12 mouse cellular contexts compared by ENCODE assay signal in genomic region chr8:84714161-84714560, GRCm38 (mm10). TPM values are rescaled to one million over a fixed set of nuclear protein-coding genes. Genes with fewer than 3 reads are reported as not detected.
DNase-seq lines count a peak whose midpoint lies in the region; ATAC-seq and TF ChIP-seq lines count a peak whose summit lies in the region.
"Had no signal": no experiment of that assay in that cellular context is flagged by ENCODE, and none has a peak within 500 bp of the region (broad histone marks: within the 10 kb centered on the region; RNA-seq: fewer than 3 reads in every experiment).

No protein-coding gene starts in this region.

- H3K4me3 ChIP-seq in kidney, embryonic 15.5 days (replicated peaks): no peak overlapping the region
- no peak overlapping the region for H3K4me3 ChIP-seq in embryonic fibroblast, embryonic 13.5 days (ENCODE audit: insufficient read depth, low read length)
- no peak overlapping the region for H3K4me3 ChIP-seq in hindbrain, embryonic 12.5 days
- H3K4me3 ChIP-seq in midbrain, embryonic 16.5 days (ENCODE audit: low read depth, low read length): no peak overlapping the region

- no peak for DNase-seq in kidney, postnatal 10 days
- no peak for DNase-seq in frontal cortex, adult 2 months (ENCODE audit: extremely low spot score in 1 of 2, low spot score in 1 of 2)
- no peak for DNase-seq in kidney, adult 8-10 months
- DNase-seq in gastrocnemius, adult 8-10 months (ENCODE audit: low spot score in 2 of 2): no peak
- DNase-seq: adrenal gland, adult 2 months; heart, postnatal 10 days; thymus, postnatal 36 days had no signal

- H3K36me3 ChIP-seq in kidney, embryonic 15.5 days: peaks cover 11% of the 10 kb centered on the region; the same call in 1 of the 2 replicates
- no peaks in the 10 kb centered on the region for H3K36me3 ChIP-seq in hindbrain, embryonic 12.5 days
- H3K36me3 ChIP-seq in midbrain, embryonic 16.5 days (ENCODE audit: control insufficient read depth, insufficient read depth, low read length): no peaks in the 10 kb centered on the region

- no peak for ATAC-seq in kidney, embryonic 15.5 days (replicated peaks; ENCODE audit: low FRiP score)
- no peak for ATAC-seq in hindbrain, embryonic 12.5 days (ENCODE audit: low FRiP score)
- no peak for ATAC-seq in midbrain, embryonic 16.5 days

- no peak overlapping the region for H3K4me2 ChIP-seq in kidney, embryonic 15.5 days
- H3K4me2 ChIP-seq in hindbrain, embryonic 12.5 days (replicated peaks): no peak overlapping the region
- no peak overlapping the region for H3K4me2 ChIP-seq in midbrain, embryonic 16.5 days (ENCODE audit: low read length)

- no peak for TF ChIP-seq POLR2A in embryonic fibroblast, embryonic 13.5 days (IDR thresholded peaks at IDR 0.05; ENCODE audit: low read depth, low read length)

- peaks cover 71% of the 10 kb centered on the region for H3K27me3 ChIP-seq in kidney, embryonic 15.5 days
- H3K27me3 ChIP-seq in hindbrain, embryonic 12.5 days: peaks cover 78% of the 10 kb centered on the region
- H3K27me3 ChIP-seq in midbrain, embryonic 16.5 days (ENCODE audit: control insufficient read depth, insufficient read depth, low read depth, low read length): peaks cover 2% of the 10 kb centered on the region; the same call in 1 of the 2 replicates

- TF ChIP-seq CTCF in embryonic fibroblast, embryonic 13.5 days (IDR thresholded peaks at IDR 0.05; ENCODE audit: borderline replicate concordance, insufficient read depth, low read length): no peak

- no peak overlapping the region for H3K9ac ChIP-seq in kidney, embryonic 15.5 days
- peak overlapping the region; percentile 25; the same call in 1 of the 2 replicates for H3K9ac ChIP-seq in hindbrain, embryonic 12.5 days
- H3K9ac ChIP-seq in midbrain, embryonic 16.5 days (ENCODE audit: low read depth, low read length): no peak overlapping the region; the same call in 1 of the 2 replicates

- WGBS in kidney, embryonic 15.5 days: 63% methylated on average over 4 of the region's 4 CpGs
- WGBS in hindbrain, embryonic 12.5 days: 57% methylated on average over 4 of the region's 4 CpGs
- 57% methylated on average over 4 of the region's 4 CpGs for WGBS in midbrain, embryonic 16.5 days

- H3K27ac ChIP-seq in kidney, embryonic 15.5 days: peak overlapping the region; percentile 90
- peak overlapping the region; percentile 97; the same call in 1 of the 2 replicates for H3K27ac ChIP-seq in embryonic fibroblast, embryonic 13.5 days (ENCODE audit: insufficient read depth, low read length)
- H3K27ac ChIP-seq in hindbrain, embryonic 12.5 days: peak overlapping the region; percentile 93
- peak overlapping the region; percentile 54 for H3K27ac ChIP-seq in midbrain, embryonic 16.5 days (ENCODE audit: low read length)

- H3K4me1 ChIP-seq in kidney, embryonic 15.5 days: peaks cover 56% of the 10 kb centered on the region
- peaks cover 18% of the 10 kb centered on the region for H3K4me1 ChIP-seq in embryonic fibroblast, embryonic 13.5 days (ENCODE audit: control insufficient read depth, insufficient read depth, low read length)
- peaks cover 68% of the 10 kb centered on the region for H3K4me1 ChIP-seq in hindbrain, embryonic 12.5 days
- peaks cover 20% of the 10 kb centered on the region for H3K4me1 ChIP-seq in midbrain, embryonic 16.5 days (ENCODE audit: control insufficient read depth, insufficient read depth, low read length)

- no peaks in the 10 kb centered on the region for H3K9me3 ChIP-seq in kidney, embryonic 15.5 days (replicated peaks)
- H3K9me3 ChIP-seq in hindbrain, embryonic 12.5 days (replicated peaks): no peaks in the 10 kb centered on the region
- no peaks in the 10 kb centered on the region for H3K9me3 ChIP-seq in midbrain, embryonic 16.5 days (replicated peaks; ENCODE audit: control insufficient read depth, low read length, poor library complexity, severe bottlenecking)

RNA-seq across cellular contexts. Expression of gene G430095P16Rik, which starts 8.6 kb away (rescaled TPM):
- polyA plus RNA-seq in kidney, embryonic 15.5 days (2015; fragmentation: Nextera tagmentation; extraction: Ambion mirVana): 1.9 and 2.3 TPM in 2 replicates
- 0.74 TPM in 1 of 2 replicates, not detected in the other for polyA plus RNA-seq in embryonic fibroblast, embryonic 13.5 days (2011; ENCODE audit: insufficient read length, low read depth, missing spikeins)
- polyA plus RNA-seq in hindbrain, embryonic 12.5 days (2016; fragmentation: Nextera tagmentation; extraction: Ambion mirVana): 3.0 and 3.6 TPM in 2 replicates
- polyA plus RNA-seq in midbrain, embryonic 16.5 days (2015; fragmentation: Nextera tagmentation; extraction: Ambion mirVana): 0.80 and 1.1 TPM in 2 replicates
- 0.36 TPM in 1 of 2 replicates, not detected in the other for polyA plus RNA-seq in frontal cortex, adult 2 months (2012; rRNA removed)
- total RNA-seq in gastrocnemius, adult 8-10 months (2022): under 1 TPM in 3 of 4 experiments, not detected in 1; 0.43 to 0.56 (median 0.48) TPM
- total RNA-seq: left cerebral cortex, postnatal 14 days had no signal

RNA-seq across cellular contexts. Expression of gene Lyl1, which starts 12.9 kb away (rescaled TPM):
- 7.6 and 7.8 TPM in 2 replicates for polyA plus RNA-seq in kidney, embryonic 15.5 days (2015; fragmentation: Nextera tagmentation; extraction: Ambion mirVana)
- not detected in 2 replicates for polyA plus RNA-seq in embryonic fibroblast, embryonic 13.5 days (2011; ENCODE audit: insufficient read length, low read depth, missing spikeins)
- polyA plus RNA-seq in hindbrain, embryonic 12.5 days (2016; fragmentation: Nextera tagmentation; extraction: Ambion mirVana): 4.6 and 4.9 TPM in 2 replicates
- polyA plus RNA-seq in midbrain, embryonic 16.5 days (2015; fragmentation: Nextera tagmentation; extraction: Ambion mirVana): 2.2 and 3.1 TPM in 2 replicates
- polyA plus RNA-seq in frontal cortex, adult 2 months (2012; rRNA removed): 2.9 and 4.1 TPM in 2 replicates
- 1 to 10 TPM in 1 of 4 experiments, under 1 TPM in 3; 0.51 to 1.8 (median 0.57) TPM for total RNA-seq in gastrocnemius, adult 8-10 months (2022)

RNA-seq across cellular contexts. Expression of gene Nacc1, which starts 26.5 kb away (rescaled TPM):
- polyA plus RNA-seq in kidney, embryonic 15.5 days (2015; fragmentation: Nextera tagmentation; extraction: Ambion mirVana): 23.9 and 25.6 TPM in 2 replicates
- 47.2 and 54.9 TPM in 2 replicates for polyA plus RNA-seq in embryonic fibroblast, embryonic 13.5 days (2011; ENCODE audit: insufficient read length, low read depth, missing spikeins)
- polyA plus RNA-seq in hindbrain, embryonic 12.5 days (2016; fragmentation: Nextera tagmentation; extraction: Ambion mirVana): 20.9 and 21.3 TPM in 2 replicates
- polyA plus RNA-seq in midbrain, embryonic 16.5 days (2015; fragmentation: Nextera tagmentation; extraction: Ambion mirVana): 13.0 and 14.2 TPM in 2 replicates
- polyA plus RNA-seq in frontal cortex, adult 2 months (2012; rRNA removed): 79.7 and 79.8 TPM in 2 replicates
- total RNA-seq in gastrocnemius, adult 8-10 months (2022): 10 to 100 TPM; 17.6 to 26.4 (median 20.7) TPM

RNA-seq across cellular contexts. Expression of gene Trmt1, which starts 28.1 kb away (rescaled TPM):
- polyA plus RNA-seq in kidney, embryonic 15.5 days (2015; fragmentation: Nextera tagmentation; extraction: Ambion mirVana): 68.7 and 73.8 TPM in 2 replicates
- 80.2 and 86.7 TPM in 2 replicates for polyA plus RNA-seq in embryonic fibroblast, embryonic 13.5 days (2011; ENCODE audit: insufficient read length, low read depth, missing spikeins)
- 51.2 and 55.9 TPM in 2 replicates for polyA plus RNA-seq in hindbrain, embryonic 12.5 days (2016; fragmentation: Nextera tagmentation; extraction: Ambion mirVana)
- polyA plus RNA-seq in midbrain, embryonic 16.5 days (2015; fragmentation: Nextera tagmentation; extraction: Ambion mirVana): 59.0 and 68.1 TPM in 2 replicates
- 143 and 157 TPM in 2 replicates for polyA plus RNA-seq in frontal cortex, adult 2 months (2012; rRNA removed)
- total RNA-seq in gastrocnemius, adult 8-10 months (2022): 10 to 100 TPM; 44.9 to 73.7 (median 53.5) TPM

RNA-seq across cellular contexts. Expression of gene Ier2, which starts 51.5 kb away (rescaled TPM):
- 73.4 and 80.3 TPM in 2 replicates for polyA plus RNA-seq in kidney, embryonic 15.5 days (2015; fragmentation: Nextera tagmentation; extraction: Ambion mirVana)
- 38.2 and 38.6 TPM in 2 replicates for polyA plus RNA-seq in embryonic fibroblast, embryonic 13.5 days (2011; ENCODE audit: insufficient read length, low read depth, missing spikeins)
- polyA plus RNA-seq in hindbrain, embryonic 12.5 days (2016; fragmentation: Nextera tagmentation; extraction: Ambion mirVana): 62.5 and 64.8 TPM in 2 replicates
- polyA plus RNA-seq in midbrain, embryonic 16.5 days (2015; fragmentation: Nextera tagmentation; extraction: Ambion mirVana): 13.0 and 16.3 TPM in 2 replicates
- 11.1 and 21.5 TPM in 2 replicates for polyA plus RNA-seq in frontal cortex, adult 2 months (2012; rRNA removed)
- 1 to 10 TPM; 4.3 to 5.1 (median 4.5) TPM for total RNA-seq in gastrocnemius, adult 8-10 months (2022)
